ENCODE assay signal across 28 mouse cellular contexts in the genomic region with DNA sequence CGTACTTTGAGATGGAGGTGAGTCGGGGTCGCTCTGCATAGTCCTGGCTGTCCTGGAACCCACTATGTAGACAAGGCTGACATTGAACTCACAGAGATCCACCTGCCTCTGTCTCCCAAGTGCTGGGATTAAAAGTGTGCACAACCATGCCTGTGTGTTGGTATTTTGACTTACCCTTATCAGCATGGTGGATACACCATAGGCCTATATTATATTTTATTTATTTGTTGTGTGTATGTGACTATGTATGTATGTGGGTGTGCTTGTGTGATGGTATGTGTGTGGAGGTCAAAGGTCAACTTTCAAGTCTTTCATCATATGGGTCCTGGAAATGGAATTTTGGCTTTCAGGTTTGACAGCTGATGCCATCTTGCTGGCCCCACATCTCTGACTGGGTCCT. TPM values are rescaled to one million over a fixed set of nuclear protein-coding genes. Genes with fewer than 3 reads are reported as not detected.
DNase-seq lines count a peak whose midpoint lies in the region; ATAC-seq and TF ChIP-seq lines count a peak whose summit lies in the region.
"Had no signal": no experiment of that assay in that cellular context is flagged by ENCODE, and none has a peak within 500 bp of the region (broad histone marks: within the 10 kb centered on the region; RNA-seq: fewer than 3 reads in every experiment).

No protein-coding gene starts in this region.

- no peaks in the 10 kb centered on the region for H3K9me3 ChIP-seq in heart, embryonic 13.5 days
- H3K9me3 ChIP-seq in liver, embryonic 16.5 days (replicated peaks; ENCODE audit: control insufficient read depth, low read length) = no peaks in the 10 kb centered on the region
- H3K9me3 ChIP-seq in hindbrain, postnatal 0 days (ENCODE audit: low read length) = no peaks in the 10 kb centered on the region
- H3K9me3 ChIP-seq: embryonic facial prominence, embryonic 15.5 days; forebrain, embryonic 10.5 days; hindbrain, embryonic 10.5 days; midbrain, embryonic 13.5 days had no signal

- no peak for TF ChIP-seq POLR2A in cerebellum, adult 2 months (IDR thresholded peaks at IDR 0.05; ENCODE audit: borderline replicate concordance, insufficient read depth, low read length)
- no peak for TF ChIP-seq POLR2A in cortical plate, adult 2 months (IDR thresholded peaks at IDR 0.05; ENCODE audit: extremely low read depth, insufficient read depth, low read length)

- 65% methylated on average over 3 of the region's 3 CpGs for WGBS in cerebellum, adult 2 months
- WGBS in heart, embryonic 13.5 days = 88% methylated on average over 3 of the region's 3 CpGs
- 84% methylated on average over 3 of the region's 3 CpGs for WGBS in liver, embryonic 16.5 days (ENCODE audit: insufficient replicate concordance)
- 88% methylated on average over 3 of the region's 3 CpGs for WGBS in hindbrain, postnatal 0 days

- H3K27ac ChIP-seq in cerebellum, adult 2 months (ENCODE audit: insufficient read depth, low read length) = peak overlapping the region; percentile 89
- H3K27ac ChIP-seq in heart, embryonic 13.5 days (replicated peaks) = no peak overlapping the region
- peak overlapping the region; percentile 35; the same call in 1 of the 2 replicates for H3K27ac ChIP-seq in cortical plate, adult 2 months (ENCODE audit: insufficient read depth, low read length)
- peak overlapping the region; percentile 89 for H3K27ac ChIP-seq in liver, embryonic 16.5 days (ENCODE audit: low read length)
- H3K27ac ChIP-seq in hindbrain, postnatal 0 days = no peak overlapping the region
- H3K27ac ChIP-seq: forebrain, embryonic 10.5 days; hindbrain, embryonic 10.5 days; midbrain, embryonic 13.5 days had no signal

- DNase-seq in cerebellum, adult 2 months = no peak
- DNase-seq in cerebellum, postnatal 4 days (ENCODE audit: low spot score in 2 of 2) = no peak
- no peak for DNase-seq in heart, postnatal 36 days
- DNase-seq in hindbrain, postnatal 0 days (ENCODE audit: low spot score) = no peak
- DNase-seq in T-cell, adult 2 months (ENCODE audit: low spot score) = no peak
- DNase-seq: adrenal gland, postnatal 36 days; kidney, adult 9 months; kidney, postnatal 14 days had no signal

- H3K4me2 ChIP-seq in heart, embryonic 13.5 days = 0 out of 2 replicates have a peak overlapping the region, but pooled peaks have one; percentile 79
- H3K4me2 ChIP-seq in liver, embryonic 16.5 days (ENCODE audit: low read depth, low read length) = peak overlapping the region; percentile 95
- no peak overlapping the region for H3K4me2 ChIP-seq in hindbrain, postnatal 0 days (ENCODE audit: low read depth, low read length)

- no peak for TF ChIP-seq CTCF in cerebellum, adult 2 months (IDR thresholded peaks at IDR 0.05; ENCODE audit: borderline replicate concordance, insufficient read depth, low read depth, low read length)
- no peak for TF ChIP-seq CTCF in cortical plate, adult 2 months (IDR thresholded peaks at IDR 0.05; ENCODE audit: extremely low read depth, insufficient read depth, low read length)
- TF ChIP-seq CTCF in hindbrain, postnatal 0 days (IDR thresholded peaks at IDR 0.05; ENCODE audit: low read depth) = no peak

- H3K4me1 ChIP-seq in cerebellum, adult 2 months (ENCODE audit: control insufficient read depth, insufficient read depth, low read length) = peaks cover 43% of the 10 kb centered on the region
- peaks cover 76% of the 10 kb centered on the region for H3K4me1 ChIP-seq in heart, embryonic 13.5 days
- H3K4me1 ChIP-seq in cortical plate, adult 2 months (ENCODE audit: control insufficient read depth, insufficient read depth, low read length) = peaks cover 16% of the 10 kb centered on the region
- H3K4me1 ChIP-seq in liver, embryonic 16.5 days (ENCODE audit: control insufficient read depth, low read depth, low read length) = peaks cover 54% of the 10 kb centered on the region
- H3K4me1 ChIP-seq in hindbrain, postnatal 0 days (ENCODE audit: insufficient read depth, low read length) = peaks cover 8% of the 10 kb centered on the region; the same call in 1 of the 2 replicates

- H3K36me3 ChIP-seq in heart, embryonic 13.5 days = no peaks in the 10 kb centered on the region; the same call in 1 of the 2 replicates
- H3K36me3 ChIP-seq in liver, embryonic 16.5 days (ENCODE audit: control insufficient read depth, insufficient read depth) = no peaks in the 10 kb centered on the region
- H3K36me3 ChIP-seq in hindbrain, postnatal 0 days (ENCODE audit: insufficient read depth, low read length) = no peaks in the 10 kb centered on the region
- H3K36me3 ChIP-seq: embryonic facial prominence, embryonic 15.5 days; forebrain, embryonic 10.5 days; hindbrain, embryonic 10.5 days; midbrain, embryonic 13.5 days had no signal

- ATAC-seq in heart, embryonic 13.5 days (ENCODE audit: extremely low read depth, insufficient number of reproducible peaks, low FRiP score, low TSS enrichment) = no peak
- ATAC-seq in liver, embryonic 16.5 days (ENCODE audit: low read depth) = no peak
- ATAC-seq in hindbrain, postnatal 0 days = no peak
- ATAC-seq: forebrain, embryonic 16.5 days; hindbrain, embryonic 16.5 days; intestine, embryonic 16.5 days; lung, postnatal 0 days; midbrain, embryonic 13.5 days had no signal

- H3K27me3 ChIP-seq in cerebellum, adult 2 months (ENCODE audit: control insufficient read depth, insufficient read depth, low read length) = no peaks in the 10 kb centered on the region
- H3K27me3 ChIP-seq in heart, embryonic 13.5 days (replicated peaks) = 0 out of 2 replicates have a peak, but pooled peaks cover 4% of the 10 kb centered on the region
- no peaks in the 10 kb centered on the region for H3K27me3 ChIP-seq in liver, embryonic 16.5 days (ENCODE audit: control insufficient read depth, insufficient read depth, low read depth, low read length)
- no peaks in the 10 kb centered on the region for H3K27me3 ChIP-seq in hindbrain, postnatal 0 days (ENCODE audit: insufficient read depth, low read length)
- H3K27me3 ChIP-seq: embryonic facial prominence, embryonic 15.5 days had no signal

- intact Hi-C loops in heart, postnatal 36 days (cut with DNase I) = no loop called here

- H3K9ac ChIP-seq in heart, embryonic 13.5 days = no peak overlapping the region
- H3K9ac ChIP-seq in liver, embryonic 16.5 days (ENCODE audit: low read depth, low read length) = peak overlapping the region; percentile 90
- no peak overlapping the region; the same call in 1 of the 2 replicates for H3K9ac ChIP-seq in hindbrain, postnatal 0 days (replicated peaks; ENCODE audit: low read length)
- H3K9ac ChIP-seq: embryonic facial prominence, embryonic 15.5 days; midbrain, embryonic 13.5 days had no signal

- H3K4me3 ChIP-seq in cerebellum, adult 2 months (replicated peaks; ENCODE audit: insufficient read depth, low read depth, low read length) = peak overlapping the region; percentile 78
- no peak overlapping the region for H3K4me3 ChIP-seq in heart, embryonic 13.5 days
- peak overlapping the region; percentile 82 for H3K4me3 ChIP-seq in cortical plate, adult 2 months (ENCODE audit: insufficient read depth, low read length)
- peak overlapping the region; percentile 84 for H3K4me3 ChIP-seq in liver, embryonic 16.5 days (ENCODE audit: low read depth, low read length)
- H3K4me3 ChIP-seq in hindbrain, postnatal 0 days (ENCODE audit: low read length) = no peak overlapping the region
- H3K4me3 ChIP-seq: forebrain, embryonic 10.5 days had no signal

RNA-seq across cellular contexts. Expression of a gene that starts 3.3 kb away (rescaled TPM):
- polyA plus RNA-seq in cerebellum, adult 2 months (2012; rRNA removed) = 318 and 354 TPM in 2 replicates
- polyA plus RNA-seq in heart, embryonic 13.5 days (2015; fragmentation: Nextera tagmentation; extraction: Ambion mirVana) = 18.0 and 18.3 TPM in 2 replicates
- total RNA-seq in heart, postnatal 36 days (2021) = 10 to 100 TPM; 28.4 to 35.3 TPM
- polyA plus RNA-seq in cortical plate, adult 2 months (2012; rRNA removed) = 379 TPM in 2 replicates
- polyA plus RNA-seq in liver, embryonic 16.5 days (2015; fragmentation: Nextera tagmentation; extraction: Ambion mirVana) = 16.5 and 18.9 TPM in 2 replicates
- total RNA-seq in hindbrain, postnatal 0 days (2014; rRNA removed) = 55.3 and 56.6 TPM in 2 replicates
- 19.1 and 20.9 TPM in 2 replicates for polyA plus RNA-seq in hindbrain, postnatal 0 days (2015; fragmentation: Nextera tagmentation; extraction: Ambion mirVana)

RNA-seq across cellular contexts. Expression of a gene that starts 42.3 kb away (rescaled TPM):
- polyA plus RNA-seq in cerebellum, adult 2 months (2012; rRNA removed) = 23.1 and 27.1 TPM in 2 replicates
- 0.27 and 0.47 TPM in 2 replicates for polyA plus RNA-seq in heart, embryonic 13.5 days (2015; fragmentation: Nextera tagmentation; extraction: Ambion mirVana)
- total RNA-seq in heart, postnatal 36 days (2021) = under 1 TPM; 0.14 TPM
- 54.0 and 56.1 TPM in 2 replicates for polyA plus RNA-seq in cortical plate, adult 2 months (2012; rRNA removed)
- polyA plus RNA-seq in liver, embryonic 16.5 days (2015; fragmentation: Nextera tagmentation; extraction: Ambion mirVana) = 13.5 and 15.9 TPM in 2 replicates
- total RNA-seq in hindbrain, postnatal 0 days (2014; rRNA removed) = 8.7 and 10.6 TPM in 2 replicates
- 4.1 and 4.2 TPM in 2 replicates for polyA plus RNA-seq in hindbrain, postnatal 0 days (2015; fragmentation: Nextera tagmentation; extraction: Ambion mirVana)
- total RNA-seq: liver, adult 2 months; megakaryocyte, adult 5-6 weeks; monocyte, adult 5-6 weeks had no signal
- polyA plus RNA-seq: liver, adult 2 months had no signal

RNA-seq across cellular contexts. Expression of a gene that starts 42.4 kb away (rescaled TPM):
- 0.65 and 1.6 TPM in 2 replicates for polyA plus RNA-seq in cerebellum, adult 2 months (2012; rRNA removed)
- polyA plus RNA-seq in heart, embryonic 13.5 days (2015; fragmentation: Nextera tagmentation; extraction: Ambion mirVana) = not detected in 2 replicates
- not detected for total RNA-seq in heart, postnatal 36 days (2021)
- polyA plus RNA-seq in cortical plate, adult 2 months (2012; rRNA removed) = 0.48 and 0.81 TPM in 2 replicates
- 0.49 and 0.64 TPM in 2 replicates for polyA plus RNA-seq in liver, embryonic 16.5 days (2015; fragmentation: Nextera tagmentation; extraction: Ambion mirVana)
- not detected in 2 replicates for total RNA-seq in hindbrain, postnatal 0 days (2014; rRNA removed)
- 0.39 and 0.53 TPM in 2 replicates for polyA plus RNA-seq in hindbrain, postnatal 0 days (2015; fragmentation: Nextera tagmentation; extraction: Ambion mirVana)
- total RNA-seq: adrenal gland, postnatal 36 days; gastrocnemius, postnatal 25 days; heart, adult 8-10 months; liver, adult 2 months; megakaryocyte, adult 5-6 weeks; monocyte, adult 5-6 weeks had no signal
- polyA plus RNA-seq: embryonic facial prominence, embryonic 15.5 days; forebrain, embryonic 10.5 days; forebrain, embryonic 16.5 days; heart, postnatal 0 days; hindbrain, embryonic 10.5 days; intestine, embryonic 16.5 days; liver, adult 2 months; lung, postnatal 0 days; midbrain, embryonic 13.5 days; neural tube, embryonic 11.5 days; spleen, adult 2 months; testis, adult 2 months had no signal

RNA-seq across cellular contexts. Expression of a gene that starts 44.8 kb away (rescaled TPM):
- 91.1 and 93.2 TPM in 2 replicates for polyA plus RNA-seq in cerebellum, adult 2 months (2012; rRNA removed)
- 37.3 and 41.5 TPM in 2 replicates for polyA plus RNA-seq in heart, embryonic 13.5 days (2015; fragmentation: Nextera tagmentation; extraction: Ambion mirVana)
- 1 to 10 TPM; 8.2 to 10.0 TPM for total RNA-seq in heart, postnatal 36 days (2021)
- polyA plus RNA-seq in cortical plate, adult 2 months (2012; rRNA removed) = 98.7 and 107 TPM in 2 replicates
- polyA plus RNA-seq in liver, embryonic 16.5 days (2015; fragmentation: Nextera tagmentation; extraction: Ambion mirVana) = 7.4 and 9.7 TPM in 2 replicates
- 73.7 and 82.9 TPM in 2 replicates for total RNA-seq in hindbrain, postnatal 0 days (2014; rRNA removed)
- polyA plus RNA-seq in hindbrain, postnatal 0 days (2015; fragmentation: Nextera tagmentation; extraction: Ambion mirVana) = 332 and 344 TPM in 2 replicates

RNA-seq across cellular contexts. Expression of a gene that starts 52.1 kb away (rescaled TPM):
- polyA plus RNA-seq in cerebellum, adult 2 months (2012; rRNA removed) = not detected in 2 replicates
- not detected in 2 replicates for polyA plus RNA-seq in heart, embryonic 13.5 days (2015; fragmentation: Nextera tagmentation; extraction: Ambion mirVana)
- not detected for total RNA-seq in heart, postnatal 36 days (2021)
- polyA plus RNA-seq in cortical plate, adult 2 months (2012; rRNA removed) = not detected in 2 replicates
- polyA plus RNA-seq in liver, embryonic 16.5 days (2015; fragmentation: Nextera tagmentation; extraction: Ambion mirVana) = not detected in 2 replicates
- total RNA-seq in hindbrain, postnatal 0 days (2014; rRNA removed) = not detected in 2 replicates
- not detected in 2 replicates for polyA plus RNA-seq in hindbrain, postnatal 0 days (2015; fragmentation: Nextera tagmentation; extraction: Ambion mirVana)
- total RNA-seq: adrenal gland, postnatal 36 days; gastrocnemius, postnatal 25 days; heart, adult 8-10 months; liver, adult 2 months; megakaryocyte, adult 5-6 weeks; monocyte, adult 5-6 weeks had no signal
- polyA plus RNA-seq: embryonic facial prominence, embryonic 15.5 days; forebrain, embryonic 10.5 days; forebrain, embryonic 16.5 days; heart, postnatal 0 days; hindbrain, embryonic 10.5 days; hindbrain, embryonic 16.5 days; intestine, embryonic 16.5 days; liver, adult 2 months; lung, postnatal 0 days; midbrain, embryonic 13.5 days; neural tube, embryonic 11.5 days; spleen, adult 2 months had no signal

Comparison
In these comparisons a context has a peak if more than half of its experiments do, and no peak if none do; other contexts are left out.
1. H3K27ac ChIP-seq: peak in cerebellum, adult 2 months (single experiment), cortical plate, adult 2 months (single experiment) and liver, embryonic 16.5 days (single experiment); none in heart, embryonic 13.5 days (single experiment) and hindbrain, postnatal 0 days (single experiment).
2. H3K4me3 ChIP-seq: peak in cerebellum, adult 2 months (single experiment), cortical plate, adult 2 months (single experiment) and liver, embryonic 16.5 days (single experiment); none in heart, embryonic 13.5 days (single experiment) and hindbrain, postnatal 0 days (single experiment).
3. RNA of a gene that starts 3.3 kb away (polyA plus RNA-seq): 379 TPM in cortical plate, adult 2 months and 318 to 354 TPM in cerebellum, adult 2 months; 19.1 to 20.9 TPM in hindbrain, postnatal 0 days, 18.0 to 18.3 TPM in heart, embryonic 13.5 days and 16.5 to 18.9 TPM in liver, embryonic 16.5 days; every median in the first group is over 10 times any median in the second.